Mouse (Mus musculus): Measurements from ENCODE around the gene Chd4. TPM values are rescaled to one million over a fixed set of nuclear protein-coding genes. Genes with fewer than 3 reads are reported as not detected.
A peak's percentile ranks its signal among the peaks of the same experiment; 100 is the strongest.
"Not testable (repeated sequence)": the region's sequence is repeated elsewhere in the genome, so short reads cannot be mapped to it uniquely, and the experiment has no call there.

Chd4 gene
- polyA plus RNA-seq, 1 experiment from 2014 or later, result 72.0 TPM

DNA sequence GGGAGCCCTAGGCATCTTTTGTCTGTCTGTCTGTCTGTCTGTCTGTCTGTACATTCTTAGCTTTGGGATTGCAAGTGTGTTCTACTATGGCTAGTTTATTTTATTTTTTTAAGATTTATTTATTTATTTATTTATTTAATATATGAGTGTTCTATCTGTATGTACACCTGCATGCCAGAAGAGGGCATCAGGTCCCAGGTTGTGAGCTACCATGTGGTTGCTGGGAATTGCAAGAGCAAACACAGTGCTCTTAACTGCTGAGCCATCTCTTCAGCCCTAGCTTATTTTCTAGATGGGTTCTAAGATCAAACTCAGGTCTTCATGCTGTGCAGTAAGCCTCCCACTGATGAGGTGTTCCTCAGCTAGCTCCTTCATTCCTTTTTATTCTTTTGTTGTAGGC is 58.8 kb downstream of the Chd4 start:
- H3K27ac ChIP-seq (ENCODE audit: low read length), result no peak overlapping the region
- ATAC-seq (ENCODE audit: low FRiP score, low TSS enrichment), result no peak
- peaks cover 19% of the 10 kb centered on the region; the same call in 1 of the 2 replicates for H3K36me3 ChIP-seq (ENCODE audit: insufficient read depth, low read length)
- H3K4me3 ChIP-seq (ENCODE audit: low read length), result no peak overlapping the region
- H3K9ac ChIP-seq (replicated peaks; ENCODE audit: low read length), result no peak overlapping the region
- H3K4me1 ChIP-seq (ENCODE audit: insufficient read depth, low read length), result peaks cover 19% of the 10 kb centered on the region
- H3K4me2 ChIP-seq (replicated peaks; ENCODE audit: low read depth, low read length), result no peak overlapping the region
- H3K27me3 ChIP-seq (ENCODE audit: insufficient read depth, low read length), result no peaks in the 10 kb centered on the region
- no peaks in the 10 kb centered on the region for H3K9me3 ChIP-seq (ENCODE audit: low read length)

DNA sequence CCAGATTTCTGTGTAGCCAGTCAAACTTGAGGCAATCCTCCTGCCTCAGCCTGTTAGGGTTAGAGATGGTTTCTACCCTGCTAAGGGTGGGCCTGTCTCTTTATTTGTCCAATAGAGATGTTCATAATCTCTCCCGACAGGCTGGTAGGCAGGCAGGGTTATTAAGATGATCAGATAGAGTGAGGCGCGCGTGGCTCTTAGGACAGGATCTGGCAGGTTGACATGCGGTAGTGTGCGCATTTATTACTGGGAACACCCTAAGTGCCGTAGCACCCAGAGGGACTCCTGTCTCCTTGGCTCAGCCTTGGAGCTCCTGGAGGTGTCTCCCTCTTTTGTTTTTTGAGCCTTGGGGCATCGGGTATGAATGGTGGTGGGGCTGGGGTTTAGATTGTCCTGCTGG is 59.5 kb downstream of the Chd4 start:
- ATAC-seq (ENCODE audit: low FRiP score, low TSS enrichment), result no peak
- H3K27ac ChIP-seq (ENCODE audit: low read length), result no peak overlapping the region
- 85% methylated on average over 8 of the region's 8 CpGs for WGBS
- peaks cover 15% of the 10 kb centered on the region; the same call in 1 of the 2 replicates for H3K4me1 ChIP-seq (ENCODE audit: insufficient read depth, low read length)
- H3K9me3 ChIP-seq (ENCODE audit: low read length), result no peaks in the 10 kb centered on the region
- no peak overlapping the region for H3K4me3 ChIP-seq (ENCODE audit: low read length)
- no peak overlapping the region; the same call in 1 of the 2 replicates for H3K9ac ChIP-seq (replicated peaks; ENCODE audit: low read length)
- no peak overlapping the region for H3K4me2 ChIP-seq (replicated peaks; ENCODE audit: low read depth, low read length)
- H3K27me3 ChIP-seq (ENCODE audit: insufficient read depth, low read length), result no peaks in the 10 kb centered on the region
- H3K36me3 ChIP-seq (ENCODE audit: insufficient read depth, low read length), result peaks cover 20% of the 10 kb centered on the region; the same call in 1 of the 2 replicates

DNA sequence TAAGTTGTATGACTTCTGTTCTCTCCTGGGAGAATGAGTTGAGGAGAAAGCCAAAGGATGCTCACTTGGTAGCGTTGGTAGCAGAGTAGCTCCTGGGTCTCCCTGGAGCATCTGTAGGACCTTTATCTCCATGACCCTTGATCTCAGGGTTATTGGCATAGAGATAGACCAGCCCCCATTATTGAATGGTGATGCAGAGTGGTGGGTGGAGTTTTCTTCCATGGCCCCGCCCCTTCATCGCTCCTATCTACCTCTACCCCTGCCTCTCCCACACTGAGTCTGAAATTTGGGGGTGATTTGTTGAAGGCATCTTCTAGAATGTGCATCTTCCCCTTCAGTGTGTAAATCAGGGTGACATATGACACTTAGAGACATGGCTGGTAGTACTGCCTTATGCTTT is 60.7 kb downstream of the Chd4 start:
- H3K4me2 ChIP-seq (replicated peaks; ENCODE audit: low read depth, low read length), result no peak overlapping the region
- H3K27ac ChIP-seq (ENCODE audit: low read length), result no peak overlapping the region
- no peak for ATAC-seq (ENCODE audit: low FRiP score, low TSS enrichment)
- H3K36me3 ChIP-seq (ENCODE audit: insufficient read depth, low read length), result peaks cover 30% of the 10 kb centered on the region
- WGBS, result 91% methylated on average over 3 of the region's 3 CpGs
- no peaks in the 10 kb centered on the region for H3K9me3 ChIP-seq (ENCODE audit: low read length)
- H3K4me3 ChIP-seq (ENCODE audit: low read length), result no peak overlapping the region
- H3K4me1 ChIP-seq (ENCODE audit: insufficient read depth, low read length), result peaks cover 23% of the 10 kb centered on the region
- H3K27me3 ChIP-seq (ENCODE audit: insufficient read depth, low read length), result no peaks in the 10 kb centered on the region
- no peak overlapping the region for H3K9ac ChIP-seq (replicated peaks; ENCODE audit: low read length)

DNA sequence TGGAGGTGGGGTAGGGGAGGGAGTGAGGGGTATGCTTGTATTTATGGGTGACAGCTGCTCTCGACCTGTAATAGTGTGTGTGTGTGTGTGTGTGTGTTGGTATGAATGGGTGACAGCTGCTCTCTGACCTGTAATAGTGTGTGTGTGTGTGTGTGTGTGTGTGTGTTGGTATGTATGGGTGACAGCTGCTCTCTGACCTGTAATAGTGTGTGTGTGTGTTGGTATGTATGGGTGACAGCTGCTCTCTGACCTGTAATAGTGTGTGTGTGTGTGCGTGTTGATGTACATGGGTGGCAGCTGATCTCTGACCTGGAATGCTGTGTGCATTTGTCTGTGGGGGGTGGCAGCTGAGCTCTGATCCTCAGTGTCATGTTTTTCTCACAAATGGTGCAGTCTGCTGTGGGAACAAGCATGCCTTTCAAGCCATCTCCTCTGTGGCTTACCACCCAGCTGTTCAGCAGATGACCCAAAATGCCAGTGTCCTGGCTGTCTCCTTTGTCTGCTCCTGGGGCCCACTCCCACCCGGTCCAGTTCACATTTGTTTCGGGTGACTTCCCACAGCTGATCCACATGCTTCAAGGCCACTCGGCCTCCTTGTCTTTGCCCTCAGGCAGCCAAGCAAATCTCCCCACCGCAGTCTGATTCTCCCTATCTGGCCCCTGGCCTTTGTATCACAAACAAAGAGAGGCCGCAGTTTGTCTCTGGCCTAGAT is 61.3 kb downstream of the Chd4 start:
- Histone ChIP-seq H3K4me1 (ENCODE audit: insufficient read depth, low read length) (peaks cover 27% of the 10 kb centered on the region), H3K27me3 (ENCODE audit: insufficient read depth, low read length) (no peaks in the 10 kb centered on the region), H3K36me3 (ENCODE audit: insufficient read depth, low read length) (peaks cover 32% of the 10 kb centered on the region), H3K9ac (replicated peaks; ENCODE audit: low read length) (peak overlapping the region; percentile 24; the same call in 1 of the 2 replicates), H3K9me3 (ENCODE audit: low read length) (no peaks in the 10 kb centered on the region), H3K4me2 (replicated peaks; ENCODE audit: low read depth, low read length) (no peak overlapping the region), H3K4me3 (ENCODE audit: low read length) (no peak overlapping the region), H3K27ac (ENCODE audit: low read length) (peak overlapping the region; percentile 61; the same call in 1 of the 2 replicates)
- WGBS, result 34% methylated on average over 7 of the region's 7 CpGs
- no peak; the same call in 1 of the 2 replicates for ATAC-seq (ENCODE audit: low FRiP score, low TSS enrichment)

DNA sequence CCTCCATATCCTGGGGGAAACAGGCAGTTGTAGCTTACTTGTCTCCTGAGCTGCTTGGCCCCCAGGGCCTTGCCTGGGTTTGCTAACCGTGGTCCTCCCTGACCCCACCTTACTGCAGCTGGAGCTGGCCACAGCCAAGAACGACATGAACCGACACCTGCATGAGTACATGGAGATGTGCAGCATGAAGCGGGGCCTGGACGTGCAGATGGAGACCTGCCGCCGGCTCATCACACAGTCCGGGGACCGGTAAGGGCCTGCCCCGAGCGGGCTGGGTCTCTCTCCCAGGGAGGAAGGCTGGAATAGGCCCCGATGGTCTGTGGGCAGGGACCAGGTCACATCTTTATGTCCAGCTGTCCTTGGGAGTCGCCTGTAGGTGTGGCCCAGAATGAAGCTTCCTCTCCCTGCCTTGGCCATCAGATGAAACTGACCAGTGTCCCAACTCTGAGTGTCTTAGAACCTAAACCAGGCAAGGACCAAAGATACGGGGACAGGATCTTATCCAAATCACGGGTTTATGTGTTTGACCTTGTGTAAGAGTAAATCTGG is 63.2 kb downstream of the Chd4 start:
- Histone ChIP-seq H3K27ac (ENCODE audit: low read length) (no peak overlapping the region), H3K9me3 (ENCODE audit: low read length) (no peaks in the 10 kb centered on the region), H3K4me2 (replicated peaks; ENCODE audit: low read depth, low read length) (no peak overlapping the region), H3K4me1 (ENCODE audit: insufficient read depth, low read length) (peaks cover 37% of the 10 kb centered on the region), H3K36me3 (ENCODE audit: insufficient read depth, low read length) (peaks cover 37% of the 10 kb centered on the region), H3K27me3 (ENCODE audit: insufficient read depth, low read length) (no peaks in the 10 kb centered on the region), H3K9ac (replicated peaks; ENCODE audit: low read length) (no peak overlapping the region), H3K4me3 (ENCODE audit: low read length) (no peak overlapping the region)
- no peak for ATAC-seq (ENCODE audit: low FRiP score, low TSS enrichment)
- WGBS, result 77% methylated on average over 15 of the region's 15 CpGs

DNA sequence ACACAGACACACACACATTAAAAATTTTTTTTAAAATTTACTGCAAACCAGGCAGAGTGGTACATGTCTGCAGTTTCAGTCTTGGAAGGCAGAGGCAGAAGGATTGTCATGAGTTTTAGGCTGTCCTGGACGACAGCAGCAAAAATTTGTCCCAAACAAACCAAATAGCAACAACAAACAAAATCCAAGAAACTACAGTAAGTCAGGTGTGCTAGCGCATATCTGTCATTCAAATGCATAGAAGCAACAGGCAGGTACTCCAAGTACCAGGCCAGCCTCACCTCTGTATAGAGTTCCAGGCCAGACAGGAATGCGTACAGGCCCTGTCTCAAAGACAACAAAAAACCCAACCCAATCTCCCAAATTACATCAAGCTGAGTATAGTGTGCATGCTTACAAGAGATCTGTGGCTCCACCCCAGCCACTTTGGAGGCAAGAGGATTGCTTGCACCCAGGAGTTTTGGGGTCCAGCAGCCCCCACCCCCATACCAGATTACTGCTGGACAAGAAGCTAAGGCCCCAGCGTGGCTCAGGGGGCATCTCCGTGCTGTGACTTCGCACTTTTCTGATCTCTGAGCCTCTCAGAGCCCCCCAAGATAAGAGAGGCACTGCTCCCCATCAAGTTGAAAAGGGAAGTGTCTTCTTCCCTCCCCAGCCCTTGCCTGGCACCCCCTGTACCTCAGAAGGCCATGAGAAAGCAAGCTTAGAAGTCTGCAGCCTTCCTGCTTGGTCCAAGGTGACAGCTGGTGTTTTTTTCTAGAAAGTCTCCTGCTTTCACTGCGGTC is 64.2 kb downstream of the Chd4 start:
- Histone ChIP-seq H3K27me3 (ENCODE audit: insufficient read depth, low read length) (no peaks in the 10 kb centered on the region), H3K4me3 (ENCODE audit: low read length) (no peak overlapping the region), H3K9ac (replicated peaks; ENCODE audit: low read length) (no peak overlapping the region), H3K4me2 (replicated peaks; ENCODE audit: low read depth, low read length) (no peak overlapping the region), H3K27ac (ENCODE audit: low read length) (no peak overlapping the region), H3K9me3 (ENCODE audit: low read length) (no peaks in the 10 kb centered on the region), H3K36me3 (ENCODE audit: insufficient read depth, low read length) (peaks cover 39% of the 10 kb centered on the region), H3K4me1 (ENCODE audit: insufficient read depth, low read length) (peaks cover 39% of the 10 kb centered on the region)
- no peak for ATAC-seq (ENCODE audit: low FRiP score, low TSS enrichment)
- WGBS, result 74% methylated on average over 7 of the region's 7 CpGs

DNA sequence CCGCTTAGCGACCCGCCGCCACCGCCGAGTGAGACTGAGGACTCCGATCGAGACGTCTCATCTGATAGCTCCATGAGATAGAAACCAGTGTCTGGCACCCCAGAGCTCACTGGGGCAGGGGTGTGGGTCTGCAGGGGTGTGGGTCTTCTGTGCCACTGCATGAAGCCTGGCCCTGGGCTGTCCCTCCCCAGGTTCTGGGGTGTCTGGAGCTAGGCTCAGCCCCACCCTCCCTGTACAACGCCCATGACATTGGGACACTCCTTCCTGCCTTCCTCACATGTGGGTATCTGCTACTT is 64.7 kb downstream of the Chd4 start:
- Histone ChIP-seq H3K4me1 (ENCODE audit: insufficient read depth, low read length) (peaks cover 39% of the 10 kb centered on the region), H3K36me3 (ENCODE audit: insufficient read depth, low read length) (peaks cover 39% of the 10 kb centered on the region)

DNA sequence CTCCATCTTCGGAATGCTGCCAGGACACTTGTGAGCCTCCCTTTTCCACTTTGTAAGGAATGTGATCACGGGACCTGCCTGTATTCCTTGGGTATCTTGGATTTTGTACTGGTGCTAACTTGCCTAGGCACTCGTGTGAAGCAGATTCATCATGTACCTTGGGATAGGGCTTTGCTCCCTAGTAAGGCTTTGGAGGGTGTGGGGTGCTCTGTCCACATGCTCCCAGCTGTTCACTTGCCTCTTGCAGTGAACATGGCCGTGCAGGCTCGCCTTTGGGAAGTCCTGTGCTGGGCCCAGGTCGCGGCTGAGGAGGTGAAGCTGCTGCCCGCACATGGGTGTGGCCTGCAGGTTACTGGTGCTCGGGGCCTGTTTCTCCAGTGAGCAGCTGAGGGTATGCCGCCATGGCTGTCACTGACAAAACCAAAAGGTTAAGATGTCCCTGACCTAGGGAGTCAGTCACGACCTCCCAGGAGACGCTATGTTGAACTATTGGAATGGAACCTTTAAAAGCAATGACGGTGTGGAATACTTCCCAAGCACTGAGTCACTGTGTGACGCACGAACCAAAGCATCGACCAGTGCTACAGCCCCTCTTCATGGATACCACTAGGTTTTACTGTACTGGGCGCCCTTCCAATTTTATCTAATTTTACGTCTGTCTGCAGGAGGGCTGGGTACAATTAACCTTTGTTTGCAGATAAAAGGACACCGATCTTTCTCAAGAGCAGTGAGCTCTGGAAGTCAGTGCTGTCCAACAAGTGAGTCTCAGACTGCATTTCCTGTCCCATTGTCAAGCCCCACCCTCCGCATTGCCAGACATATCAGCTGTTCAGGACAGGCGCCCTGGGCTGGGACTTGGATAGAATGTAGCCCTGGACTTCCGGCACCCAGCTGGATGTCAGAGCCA is 65.3 kb downstream of the Chd4 start:
- no peak overlapping the region for H3K4me2 ChIP-seq (replicated peaks; ENCODE audit: low read depth, low read length)
- H3K36me3 ChIP-seq (ENCODE audit: insufficient read depth, low read length), result peaks cover 39% of the 10 kb centered on the region
- no peaks in the 10 kb centered on the region for H3K9me3 ChIP-seq (ENCODE audit: low read length)
- peaks cover 39% of the 10 kb centered on the region for H3K4me1 ChIP-seq (ENCODE audit: insufficient read depth, low read length)
- H3K4me3 ChIP-seq (ENCODE audit: low read length), result no peak overlapping the region
- ATAC-seq (ENCODE audit: low FRiP score, low TSS enrichment), result no peak
- no peak overlapping the region for H3K9ac ChIP-seq (replicated peaks; ENCODE audit: low read length)
- H3K27ac ChIP-seq (ENCODE audit: low read length), result peak overlapping the region; percentile 46; the same call in 1 of the 2 replicates
- 27% methylated on average over 22 of the region's 22 CpGs for WGBS
- no peaks in the 10 kb centered on the region for H3K27me3 ChIP-seq (ENCODE audit: insufficient read depth, low read length)

More for the DNA sequence above, 64.7 kb downstream of the Chd4 start:
- Histone ChIP-seq H3K9me3 (ENCODE audit: low read length) (no peaks in the 10 kb centered on the region), H3K9ac (replicated peaks; ENCODE audit: low read length) (no peak overlapping the region), H3K27me3 (ENCODE audit: insufficient read depth, low read length) (no peaks in the 10 kb centered on the region), H3K27ac (ENCODE audit: low read length) (no peak overlapping the region; the same call in 1 of the 2 replicates), H3K4me3 (ENCODE audit: low read length) (no peak overlapping the region), H3K4me2 (replicated peaks; ENCODE audit: low read depth, low read length) (no peak overlapping the region)
- WGBS, result 44% methylated on average over 10 of the region's 10 CpGs
- ATAC-seq (ENCODE audit: low FRiP score, low TSS enrichment), result no peak

DNA sequence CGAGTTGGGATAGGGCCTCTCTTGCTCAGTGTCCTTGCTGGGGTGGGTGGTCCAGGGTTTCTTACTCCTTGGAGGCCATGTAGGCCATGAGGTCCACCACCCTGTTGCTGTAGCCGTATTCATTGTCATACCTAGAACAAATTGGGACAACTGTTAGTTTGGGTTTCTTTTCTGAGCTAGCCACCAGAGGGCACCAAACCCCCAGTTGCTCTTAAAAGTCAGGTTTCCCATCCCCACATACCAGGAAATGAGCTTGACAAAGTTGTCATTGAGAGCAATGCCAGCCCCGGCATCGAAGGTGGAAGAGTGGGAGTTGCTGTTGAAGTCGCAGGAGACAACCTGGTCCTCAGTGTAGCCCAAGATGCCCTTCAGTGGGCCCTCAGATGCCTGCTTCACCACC is 66.2 kb downstream of the Chd4 start:
- Histone ChIP-seq H3K36me3 (ENCODE audit: insufficient read depth, low read length) (peaks cover 39% of the 10 kb centered on the region), H3K4me1 (ENCODE audit: insufficient read depth, low read length) (peaks cover 48% of the 10 kb centered on the region)
- H3K4me2 ChIP-seq (replicated peaks; ENCODE audit: low read depth, low read length); H3K9me3 ChIP-seq (ENCODE audit: low read length); H3K27me3 ChIP-seq (ENCODE audit: insufficient read depth, low read length); ATAC-seq (ENCODE audit: low FRiP score, low TSS enrichment); H3K27ac ChIP-seq (ENCODE audit: low read length); H3K9ac ChIP-seq (replicated peaks; ENCODE audit: low read length); H3K4me3 ChIP-seq (ENCODE audit: low read length): not testable (repeated sequence)
- 13% methylated on average over 3 of the region's 5 CpGs for WGBS

All from kidney, embryonic 16.5 days (tissue).